8 mouse cellular contexts compared by ENCODE assay signal in genomic region chr11:68911531-68912177, GRCm38 (mm10). TPM values are rescaled to one million over a fixed set of nuclear protein-coding genes. Genes with fewer than 3 reads are reported as not detected.
DNase-seq lines count a peak whose midpoint lies in the region; ATAC-seq and TF ChIP-seq lines count a peak whose summit lies in the region.
"Had no signal": no experiment of that assay in that cellular context is flagged by ENCODE, and none has a peak within 500 bp of the region (broad histone marks: within the 10 kb centered on the region; RNA-seq: fewer than 3 reads in every experiment).

No protein-coding gene starts in this region.

- TF ChIP-seq EP300 in stomach, postnatal 0 days (optimal IDR thresholded peaks at IDR 0.05): no peak

- H3K9ac ChIP-seq in neural tube, embryonic 11.5 days (ENCODE audit: low read length): no peak overlapping the region
- no peak overlapping the region for H3K9ac ChIP-seq in heart, embryonic 13.5 days
- no peak overlapping the region for H3K9ac ChIP-seq in stomach, postnatal 0 days (ENCODE audit: low read length)
- H3K9ac ChIP-seq in forebrain, embryonic 11.5 days (ENCODE audit: low read length): no peak overlapping the region
- H3K9ac ChIP-seq: forebrain, postnatal 0 days had no signal

- DNase-seq in neural tube, embryonic 11.5 days (ENCODE audit: low spot score): no peak
- no peak for DNase-seq in neural tube, embryonic 10.5 days (ENCODE audit: extremely low spot score, low spot score)
- peak; percentile 41 to 61 for DNase-seq in kidney, postnatal 25 days
- DNase-seq in stomach, postnatal 0 days (ENCODE audit: low spot score): no peak
- no peak for DNase-seq in forebrain, embryonic 11.5 days (ENCODE audit: low spot score)
- no peak for DNase-seq in left cerebral cortex, adult 11 months (ENCODE audit: low spot score)
- DNase-seq: forebrain, postnatal 0 days had no signal

- H3K27me3 ChIP-seq in neural tube, embryonic 11.5 days (ENCODE audit: control insufficient read depth, insufficient read depth, low read length): no peaks in the 10 kb centered on the region
- H3K27me3 ChIP-seq in heart, embryonic 13.5 days (replicated peaks): no peaks in the 10 kb centered on the region; the same call in 1 of the 2 replicates
- H3K27me3 ChIP-seq in stomach, postnatal 0 days (ENCODE audit: control insufficient read depth, insufficient read depth, low read length): no peaks in the 10 kb centered on the region
- no peaks in the 10 kb centered on the region for H3K27me3 ChIP-seq in forebrain, embryonic 11.5 days (ENCODE audit: control insufficient read depth, insufficient read depth, low read length)

- H3K4me1 ChIP-seq in neural tube, embryonic 11.5 days (ENCODE audit: control insufficient read depth, insufficient read depth, low read length): no peaks in the 10 kb centered on the region
- H3K4me1 ChIP-seq in heart, embryonic 13.5 days: peaks cover 9% of the 10 kb centered on the region
- H3K4me1 ChIP-seq in stomach, postnatal 0 days (replicated peaks; ENCODE audit: control insufficient read depth, insufficient read depth): no peaks in the 10 kb centered on the region
- H3K4me1 ChIP-seq in forebrain, embryonic 11.5 days (replicated peaks; ENCODE audit: control insufficient read depth, insufficient read depth, low read length): no peaks in the 10 kb centered on the region

- no peak for TF ChIP-seq CTCF in stomach, postnatal 0 days (IDR thresholded peaks at IDR 0.05; ENCODE audit: low read depth)

- H3K36me3 ChIP-seq in neural tube, embryonic 11.5 days (ENCODE audit: control insufficient read depth, insufficient read depth, low read length): no peaks in the 10 kb centered on the region; the same call in 1 of the 2 replicates
- peaks cover 7% of the 10 kb centered on the region for H3K36me3 ChIP-seq in heart, embryonic 13.5 days
- 0 out of 2 replicates have a peak, but pooled peaks cover 2% of the 10 kb centered on the region for H3K36me3 ChIP-seq in stomach, postnatal 0 days (ENCODE audit: control insufficient read depth, insufficient read depth, low read length)
- no peaks in the 10 kb centered on the region for H3K36me3 ChIP-seq in forebrain, embryonic 11.5 days (ENCODE audit: control insufficient read depth, insufficient read depth, low read length)

- ATAC-seq in neural tube, embryonic 11.5 days (ENCODE audit: insufficient read depth, low FRiP score, low TSS enrichment): no peak
- no peak for ATAC-seq in heart, embryonic 13.5 days (ENCODE audit: extremely low read depth, insufficient number of reproducible peaks, low FRiP score, low TSS enrichment)
- ATAC-seq in stomach, postnatal 0 days (ENCODE audit: low FRiP score, low TSS enrichment): no peak
- no peak for ATAC-seq in forebrain, embryonic 11.5 days (replicated peaks; ENCODE audit: low FRiP score)
- ATAC-seq: forebrain, postnatal 0 days had no signal

- no peaks in the 10 kb centered on the region for H3K9me3 ChIP-seq in neural tube, embryonic 11.5 days (ENCODE audit: control insufficient read depth, low read length)
- no peaks in the 10 kb centered on the region for H3K9me3 ChIP-seq in heart, embryonic 13.5 days
- no peaks in the 10 kb centered on the region for H3K9me3 ChIP-seq in stomach, postnatal 0 days (ENCODE audit: control insufficient read depth, low read length)
- no peaks in the 10 kb centered on the region for H3K9me3 ChIP-seq in forebrain, embryonic 11.5 days (ENCODE audit: control insufficient read depth, low read length)

- no peak overlapping the region for H3K4me2 ChIP-seq in neural tube, embryonic 11.5 days (ENCODE audit: low read depth)
- peak overlapping the region; percentile 4; the same call in 1 of the 2 replicates for H3K4me2 ChIP-seq in heart, embryonic 13.5 days
- H3K4me2 ChIP-seq in stomach, postnatal 0 days (replicated peaks; ENCODE audit: low read depth): no peak overlapping the region
- H3K4me2 ChIP-seq in forebrain, embryonic 11.5 days (ENCODE audit: low read depth, low read length, severe bottlenecking): no peak overlapping the region

- WGBS in neural tube, embryonic 11.5 days: 54% methylated on average over 14 of the region's 14 CpGs
- WGBS in heart, embryonic 13.5 days: 50% methylated on average over 14 of the region's 14 CpGs
- 26% methylated on average over 14 of the region's 14 CpGs for WGBS in stomach, postnatal 0 days
- WGBS in forebrain, embryonic 11.5 days: 73% methylated on average over 14 of the region's 14 CpGs

- H3K4me3 ChIP-seq in neural tube, embryonic 11.5 days (ENCODE audit: low read depth, low read length): no peak overlapping the region
- H3K4me3 ChIP-seq in heart, embryonic 13.5 days: no peak overlapping the region
- H3K4me3 ChIP-seq in stomach, postnatal 0 days (ENCODE audit: low read depth, low read length): no peak overlapping the region
- no peak overlapping the region for H3K4me3 ChIP-seq in forebrain, embryonic 11.5 days (ENCODE audit: low read depth, low read length)

- H3K27ac ChIP-seq in neural tube, embryonic 11.5 days (ENCODE audit: low read depth, low read length): 0 out of 2 replicates have a peak overlapping the region, but pooled peaks have one; percentile 20
- H3K27ac ChIP-seq in heart, embryonic 13.5 days (replicated peaks): peak overlapping the region; percentile 62
- H3K27ac ChIP-seq in stomach, postnatal 0 days (replicated peaks): 0 out of 2 replicates have a peak overlapping the region, but pooled peaks have one; percentile 35
- no peak overlapping the region for H3K27ac ChIP-seq in forebrain, embryonic 11.5 days (ENCODE audit: low read depth, low read length)

RNA-seq across cellular contexts. Expression of gene Rpl26, which starts 10.3 kb away (rescaled TPM):
- polyA plus RNA-seq in neural tube, embryonic 11.5 days (2014; fragmentation: Nextera tagmentation; extraction: Ambion mirVana): 822 and 906 TPM in 2 replicates
- polyA plus RNA-seq in heart, embryonic 13.5 days (2015; fragmentation: Nextera tagmentation; extraction: Ambion mirVana): 640 and 686 TPM in 2 replicates
- polyA plus RNA-seq in stomach, postnatal 0 days (2015; fragmentation: Nextera tagmentation; extraction: Ambion mirVana): 856 and 899 TPM in 2 replicates
- polyA plus RNA-seq in forebrain, embryonic 11.5 days (2014; fragmentation: Nextera tagmentation; extraction: Ambion mirVana): 825 and 852 TPM in 2 replicates

RNA-seq across cellular contexts. Expression of gene Odf4, which starts 15.2 kb away (rescaled TPM):
- polyA plus RNA-seq in neural tube, embryonic 11.5 days (2014; fragmentation: Nextera tagmentation; extraction: Ambion mirVana): not detected in 2 replicates
- not detected in 2 replicates for polyA plus RNA-seq in heart, embryonic 13.5 days (2015; fragmentation: Nextera tagmentation; extraction: Ambion mirVana)
- polyA plus RNA-seq in stomach, postnatal 0 days (2015; fragmentation: Nextera tagmentation; extraction: Ambion mirVana): 0.22 TPM in 1 of 2 replicates, not detected in the other
- not detected in 2 replicates for polyA plus RNA-seq in forebrain, embryonic 11.5 days (2014; fragmentation: Nextera tagmentation; extraction: Ambion mirVana)

RNA-seq across cellular contexts. Expression of gene Rnf222, which starts 23.3 kb away (rescaled TPM):
- 0.08 TPM in 1 of 2 replicates, not detected in the other for polyA plus RNA-seq in neural tube, embryonic 11.5 days (2014; fragmentation: Nextera tagmentation; extraction: Ambion mirVana)
- polyA plus RNA-seq in heart, embryonic 13.5 days (2015; fragmentation: Nextera tagmentation; extraction: Ambion mirVana): 0.14 and 0.15 TPM in 2 replicates
- 5.4 and 5.8 TPM in 2 replicates for polyA plus RNA-seq in stomach, postnatal 0 days (2015; fragmentation: Nextera tagmentation; extraction: Ambion mirVana)
- not detected in 2 replicates for polyA plus RNA-seq in forebrain, embryonic 11.5 days (2014; fragmentation: Nextera tagmentation; extraction: Ambion mirVana)
- polyA plus RNA-seq: forebrain, postnatal 0 days had no signal

RNA-seq across cellular contexts. Expression of gene Ndel1, which starts 40.0 kb away (rescaled TPM):
- 61.6 and 62.9 TPM in 2 replicates for polyA plus RNA-seq in neural tube, embryonic 11.5 days (2014; fragmentation: Nextera tagmentation; extraction: Ambion mirVana)
- 56.7 and 61.6 TPM in 2 replicates for polyA plus RNA-seq in heart, embryonic 13.5 days (2015; fragmentation: Nextera tagmentation; extraction: Ambion mirVana)
- polyA plus RNA-seq in stomach, postnatal 0 days (2015; fragmentation: Nextera tagmentation; extraction: Ambion mirVana): 86.4 and 92.6 TPM in 2 replicates
- polyA plus RNA-seq in forebrain, embryonic 11.5 days (2014; fragmentation: Nextera tagmentation; extraction: Ambion mirVana): 46.9 and 51.2 TPM in 2 replicates

RNA-seq across cellular contexts. Expression of gene Arhgef15, which starts 45.6 kb away (rescaled TPM):
- 6.8 and 6.9 TPM in 2 replicates for polyA plus RNA-seq in neural tube, embryonic 11.5 days (2014; fragmentation: Nextera tagmentation; extraction: Ambion mirVana)
- 11.2 and 11.5 TPM in 2 replicates for polyA plus RNA-seq in heart, embryonic 13.5 days (2015; fragmentation: Nextera tagmentation; extraction: Ambion mirVana)
- polyA plus RNA-seq in stomach, postnatal 0 days (2015; fragmentation: Nextera tagmentation; extraction: Ambion mirVana): 2.8 and 3.0 TPM in 2 replicates
- 5.2 and 6.1 TPM in 2 replicates for polyA plus RNA-seq in forebrain, embryonic 11.5 days (2014; fragmentation: Nextera tagmentation; extraction: Ambion mirVana)

Comparison
In these comparisons a context has a peak if more than half of its experiments do, and no peak if none do; other contexts are left out.
1. DNase-seq: peak in kidney, postnatal 25 days (2 of 2); none in neural tube, embryonic 11.5 days (single experiment), neural tube, embryonic 10.5 days (single experiment), stomach, postnatal 0 days (single experiment), forebrain, embryonic 11.5 days (single experiment) and left cerebral cortex, adult 11 months (single experiment).